Mouse (Mus musculus) myocyte (in vitro differentiated cells): Measurements from ENCODE around the gene Smim13. TPM values are rescaled to one million over a fixed set of nuclear protein-coding genes. Genes with fewer than 3 reads are reported as not detected.

ENCODE experiments used
- H3K27me3 ChIP-seq: one replicate; pipeline ENCODE4 v1.6.1; 2011; ENCODE audit not compliant: control insufficient read depth, insufficient read depth, insufficient read length
- H3K36me3 ChIP-seq: one replicate; pipeline ENCODE4 v1.6.1; 2011; ENCODE audit not compliant: control insufficient read depth, insufficient read depth
- H3K4me2 ChIP-seq: one replicate; pipeline ENCODE4 v1.6.1; 2011; ENCODE audit warnings: low read depth, control low read depth
- H3K4me3 ChIP-seq: one replicate; pipeline ENCODE4 v1.5.1; 2011; ENCODE audit warnings: mild to moderate bottlenecking, control low read depth, moderate library complexity
- H3K79me2 ChIP-seq: one replicate; pipeline ENCODE4 v1.6.1; 2011; ENCODE audit not compliant: control insufficient read depth, insufficient read depth
- H3ac ChIP-seq: one replicate; pipeline ENCODE4 v1.6.1; 2011; ENCODE audit not compliant: control insufficient read depth, insufficient read length
- CEBPB ChIP-seq: IDR thresholded peaks from 2 replicates; pipeline ENCODE4 v1.6.1; 2011; ENCODE audit warnings: mild to moderate bottlenecking, moderate library complexity; ENCODE audit not compliant: poor library complexity, insufficient read depth, severe bottlenecking
- E2F4 ChIP-seq: IDR thresholded peaks from one replicate; pipeline ENCODE4 v1.6.1; 2011; ENCODE audit warnings: mild to moderate bottlenecking, control low read depth, moderate library complexity; ENCODE audit not compliant: insufficient read depth
- MAX ChIP-seq: IDR thresholded peaks from one replicate; pipeline ENCODE4 v1.6.1; 2011; ENCODE audit warnings: low read depth, mild to moderate bottlenecking, control low read depth
- MYOD1 ChIP-seq, 3 experiments: IDR thresholded peaks; one replicate each; pipeline ENCODE4 v1.6.1; 2011; ENCODE audit warnings: control low read depth in 2 of 3, low read depth in 2 of 3, mild to moderate bottlenecking in 2 of 3, moderate library complexity in 1 of 3; ENCODE audit not compliant: insufficient read length in 2 of 3, control insufficient read depth in 1 of 3
- MYOG ChIP-seq, 3 experiments: IDR thresholded peaks; one replicate each; pipeline ENCODE4 v1.6.1; 2011; ENCODE audit warnings: control low read depth in 2 of 3, low read depth in 2 of 3, mild to moderate bottlenecking in 2 of 3; ENCODE audit not compliant: insufficient read length in 2 of 3, control insufficient read depth in 1 of 3, insufficient read depth in 1 of 3
- POLR2A ChIP-seq: IDR thresholded peaks from one replicate; pipeline ENCODE4 v1.6.1; 2011; ENCODE audit warnings: low read depth, mild to moderate bottlenecking, control low read depth, moderate library complexity; ENCODE audit not compliant: insufficient read length
- POLR2AphosphoS2 ChIP-seq: IDR thresholded peaks from one replicate; pipeline ENCODE4 v1.6.1; 2011; ENCODE audit warnings: low read depth, control low read depth; ENCODE audit not compliant: insufficient read length
- REST ChIP-seq: IDR thresholded peaks from one replicate; pipeline ENCODE4 v1.6.1; 2011; ENCODE audit warnings: mild to moderate bottlenecking, control low read depth, moderate library complexity; ENCODE audit not compliant: insufficient read depth, insufficient read length
- SRF ChIP-seq: IDR thresholded peaks from one replicate; pipeline ENCODE4 v1.6.1; 2011; ENCODE audit warnings: low read depth; ENCODE audit not compliant: control insufficient read depth, insufficient read length
- TCF12 ChIP-seq: IDR thresholded peaks from one replicate; pipeline ENCODE4 v1.6.1; 2011; ENCODE audit warnings: mild to moderate bottlenecking, control low read depth; ENCODE audit not compliant: poor library complexity, insufficient read depth, severe bottlenecking
- TCF3 ChIP-seq: IDR thresholded peaks from one replicate; pipeline ENCODE4 v1.6.1; 2011; ENCODE audit warnings: low read depth, control low read depth; ENCODE audit not compliant: insufficient read length
- USF1 ChIP-seq: IDR thresholded peaks from one replicate; pipeline ENCODE4 v1.6.1; 2011; ENCODE audit warnings: low read depth, mild to moderate bottlenecking, control low read depth, moderate library complexity
- polyA plus RNA-seq: library from polyadenylated mRNA; unstranded; fragments of >200 nt; fragmentation: generic; extraction: Trizol; gene quantifications from one replicate; pipeline ENCODE4 v1.2.1, GENCODE M21; 2012; ENCODE audit warnings: missing spikeins

The Smim13 gene
- polyA plus RNA-seq, 1 experiment, result 11.1 TPM

DNA sequence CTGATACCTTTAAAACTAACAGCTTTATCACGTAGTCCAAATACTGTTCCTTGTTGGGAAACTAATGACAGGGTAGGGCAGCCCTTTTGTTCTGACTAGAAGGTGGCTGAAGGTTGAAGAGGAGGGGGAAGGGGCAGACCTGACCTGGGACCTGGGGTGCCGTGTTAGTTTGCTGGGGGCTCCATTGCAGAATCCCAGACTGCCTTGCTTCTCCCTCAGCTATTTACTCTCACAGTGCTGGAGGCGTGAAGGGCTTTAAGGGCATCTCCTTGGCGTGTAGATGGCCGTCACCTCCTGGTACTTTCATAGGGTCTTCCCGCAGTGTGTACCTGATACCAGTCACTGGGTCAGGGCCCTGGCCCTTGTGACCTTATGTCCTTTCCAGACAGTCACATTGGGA lies 2.5 kb downstream of the Smim13 start:
- H3K4me2 ChIP-seq, result no peak overlapping the region
- TF ChIP-seq MYOG (IDR thresholded peaks at IDR 0.05; ENCODE audit: control insufficient read depth in 1 of 3, insufficient read depth in 1 of 3, insufficient read length in 2 of 3, low read depth in 2 of 3) (no peak), TCF3 (no peak), USF1 (no peak), MAX (no peak), E2F4 (no peak), CEBPB (no peak), POLR2AphosphoS2 (no peak), POLR2A (no peak), SRF (no peak), REST (no peak), TCF12 (no peak), MYOD1 (IDR thresholded peaks at IDR 0.05; ENCODE audit: control insufficient read depth in 1 of 3, insufficient read length in 2 of 3, low read depth in 2 of 3) (no peak)
- H3ac ChIP-seq, result no peak overlapping the region
- H3K4me3 ChIP-seq, result no peak overlapping the region
- H3K79me2 ChIP-seq, result peaks cover 7% of the 10 kb centered on the region
- no peaks in the 10 kb centered on the region for H3K36me3 ChIP-seq
- no peaks in the 10 kb centered on the region for H3K27me3 ChIP-seq

DNA sequence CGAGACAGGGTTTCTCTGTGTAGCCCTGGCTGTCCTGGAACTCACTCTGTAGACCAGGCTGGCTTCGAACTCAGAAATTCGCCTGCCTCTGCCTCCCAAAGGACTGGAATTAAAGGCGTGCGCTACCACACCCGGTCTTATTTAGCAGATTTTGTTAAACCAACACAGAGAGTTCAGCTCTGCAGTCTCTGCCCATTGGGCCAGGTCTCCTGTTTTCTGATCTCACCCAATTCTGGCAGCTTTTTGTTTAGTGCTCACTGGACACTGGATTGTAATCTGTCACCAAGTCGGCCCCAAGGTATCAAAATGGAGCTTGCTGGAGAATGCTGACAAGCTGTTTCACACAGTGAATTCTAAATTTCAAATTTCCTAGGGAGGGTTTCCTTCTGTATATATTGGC lies 3.1 kb downstream of the Smim13 start:
- TF ChIP-seq REST, result no peak
- no peak for TF ChIP-seq SRF
- TF ChIP-seq E2F4, result no peak
- no peak for TF ChIP-seq POLR2AphosphoS2
- no peak for TF ChIP-seq CEBPB
- no peak for TF ChIP-seq MYOD1 (IDR thresholded peaks at IDR 0.05; ENCODE audit: control insufficient read depth in 1 of 3, insufficient read length in 2 of 3, low read depth in 2 of 3)
- TF ChIP-seq TCF3, result no peak
- TF ChIP-seq MYOG (IDR thresholded peaks at IDR 0.05; ENCODE audit: control insufficient read depth in 1 of 3, insufficient read depth in 1 of 3, insufficient read length in 2 of 3, low read depth in 2 of 3), result no peak
- no peak for TF ChIP-seq POLR2A
- TF ChIP-seq MAX, result no peak
- TF ChIP-seq USF1, result no peak
- TF ChIP-seq TCF12, result no peak
- H3K79me2 ChIP-seq, result peaks cover 7% of the 10 kb centered on the region
- H3K27me3 ChIP-seq, result no peaks in the 10 kb centered on the region
- no peak overlapping the region for H3K4me2 ChIP-seq
- H3K4me3 ChIP-seq, result no peak overlapping the region
- H3K36me3 ChIP-seq, result no peaks in the 10 kb centered on the region
- no peak overlapping the region for H3ac ChIP-seq

DNA sequence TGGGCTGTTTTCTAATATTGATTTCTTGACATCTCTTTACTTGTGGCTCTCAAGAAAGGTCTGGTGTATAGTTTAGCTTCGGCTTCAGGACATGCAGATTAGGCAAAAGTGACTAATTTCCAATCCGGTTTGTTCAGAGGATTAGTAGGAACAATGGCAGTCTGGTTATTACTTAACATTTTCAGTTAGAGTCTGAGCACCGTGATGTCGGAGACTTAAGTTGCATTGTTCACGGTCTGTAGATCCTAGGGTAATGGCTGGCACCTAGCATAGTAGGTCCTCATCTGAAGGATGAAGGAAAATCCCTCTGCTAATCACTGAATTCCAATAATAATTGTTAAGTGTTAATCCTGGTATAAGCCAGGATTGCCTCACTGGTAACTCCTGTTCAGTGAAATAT lies 6.5 kb downstream of the Smim13 start:
- Histone ChIP-seq H3K4me2 (no peak overlapping the region), H3K36me3 (no peaks in the 10 kb centered on the region), H3K27me3 (no peaks in the 10 kb centered on the region), H3ac (no peak overlapping the region), H3K79me2 (peaks cover 5% of the 10 kb centered on the region), H3K4me3 (no peak overlapping the region)
- TF ChIP-seq SRF (no peak), POLR2AphosphoS2 (no peak), TCF12 (no peak), MYOG (IDR thresholded peaks at IDR 0.05; ENCODE audit: control insufficient read depth in 1 of 3, insufficient read depth in 1 of 3, insufficient read length in 2 of 3, low read depth in 2 of 3) (no peak), POLR2A (no peak), TCF3 (no peak), MAX (no peak), REST (no peak), USF1 (no peak), E2F4 (no peak), CEBPB (no peak), MYOD1 (IDR thresholded peaks at IDR 0.05; ENCODE audit: control insufficient read depth in 1 of 3, insufficient read length in 2 of 3, low read depth in 2 of 3) (no peak)

DNA sequence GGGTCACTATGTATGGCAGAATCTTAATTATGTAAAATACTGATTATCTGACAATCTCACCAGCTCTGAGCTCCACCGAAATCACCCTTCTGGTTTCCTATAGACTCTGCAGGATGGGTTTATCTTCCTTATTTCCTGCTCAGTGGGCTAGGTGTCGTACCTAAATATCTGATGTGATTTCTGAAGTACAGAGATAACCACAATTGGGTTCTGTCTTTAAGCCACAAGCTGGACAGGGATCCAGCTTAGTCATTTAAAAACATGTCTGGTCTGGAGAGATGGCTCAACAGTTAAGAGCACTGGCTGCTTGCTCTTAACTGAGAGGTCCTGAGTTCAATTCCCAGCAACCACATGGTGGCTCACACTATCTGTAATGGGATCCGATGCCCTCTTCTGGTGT lies 7.3 kb downstream of the Smim13 start:
- no peak for TF ChIP-seq POLR2AphosphoS2
- no peak for TF ChIP-seq MYOD1 (IDR thresholded peaks at IDR 0.05; ENCODE audit: control insufficient read depth in 1 of 3, insufficient read length in 2 of 3, low read depth in 2 of 3)
- no peak for TF ChIP-seq SRF
- TF ChIP-seq USF1, result no peak
- TF ChIP-seq TCF3, result no peak
- no peak for TF ChIP-seq CEBPB
- TF ChIP-seq MAX, result no peak
- TF ChIP-seq TCF12, result no peak
- TF ChIP-seq REST, result no peak
- TF ChIP-seq E2F4, result no peak
- no peak for TF ChIP-seq POLR2A
- no peak for TF ChIP-seq MYOG (IDR thresholded peaks at IDR 0.05; ENCODE audit: control insufficient read depth in 1 of 3, insufficient read depth in 1 of 3, insufficient read length in 2 of 3, low read depth in 2 of 3)
- Histone ChIP-seq H3K4me2 (no peak overlapping the region), H3K36me3 (no peaks in the 10 kb centered on the region), H3K79me2 (no peaks in the 10 kb centered on the region), H3ac (no peak overlapping the region), H3K27me3 (no peaks in the 10 kb centered on the region), H3K4me3 (no peak overlapping the region)
